Mouse (Mus musculus) c-Kit-positive CD71-negative TER-119-negative erythroid progenitor cells, embryonic 14.5 days (primary cell): ENCODE measurements around the gene Thegl.
"Not testable (repeated sequence)": the region's sequence is repeated elsewhere in the genome, so short reads cannot be mapped to it uniquely, and the experiment has no call there.

Source experiments
- DNase-seq: peaks from one replicate; pipeline ENCODE4 v3.0.0-alpha.2; 2013; ENCODE audit warnings: low read depth

The Thegl gene

DNA sequence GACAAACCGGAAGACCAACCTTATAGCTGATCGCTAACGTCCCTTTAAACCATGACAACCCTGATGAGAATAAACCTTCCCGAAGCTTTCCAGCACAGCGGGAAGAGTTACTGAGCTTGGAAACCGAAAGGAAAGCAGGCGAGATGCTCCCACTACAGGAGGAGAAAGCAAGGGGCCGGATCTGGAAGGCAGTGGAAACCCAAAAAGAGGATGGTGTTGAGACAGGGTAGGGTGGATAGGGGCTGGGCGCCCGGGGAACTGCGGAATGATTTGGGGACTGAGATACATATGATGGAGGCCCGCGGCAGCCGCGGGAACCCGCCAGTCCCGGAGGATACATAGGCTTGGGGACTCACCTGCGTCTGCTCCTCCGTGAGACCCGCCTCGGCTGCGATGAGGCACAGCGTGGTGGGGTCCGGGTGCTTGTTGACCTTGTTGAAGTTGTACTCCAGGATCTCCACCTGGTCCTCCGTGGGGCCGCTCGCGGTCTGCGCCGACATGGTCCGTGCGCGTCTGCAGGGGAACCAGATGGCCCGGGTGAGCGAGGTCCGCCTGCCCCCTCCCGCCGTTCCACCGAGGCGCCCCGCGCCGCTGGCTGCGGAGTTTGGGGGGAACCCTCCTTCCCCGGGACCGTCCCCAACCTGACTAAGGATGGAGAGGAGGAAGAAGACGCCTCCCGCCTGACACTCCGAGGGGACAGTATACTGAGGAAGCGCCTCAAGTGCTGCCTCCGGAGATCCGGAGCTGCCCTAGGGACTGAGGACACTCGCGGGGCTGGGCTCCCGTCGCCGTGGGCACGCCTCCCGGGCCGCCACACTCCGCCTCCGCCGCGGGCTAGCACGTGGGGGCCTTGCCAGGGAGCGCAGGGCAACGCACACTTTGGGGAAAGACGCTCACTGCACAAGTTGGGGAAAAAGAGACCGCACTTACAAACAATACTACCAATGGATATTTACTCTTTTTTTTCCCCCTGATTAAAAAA is 79.0 kb downstream of the Thegl start:
- DNase-seq = no peak

DNA sequence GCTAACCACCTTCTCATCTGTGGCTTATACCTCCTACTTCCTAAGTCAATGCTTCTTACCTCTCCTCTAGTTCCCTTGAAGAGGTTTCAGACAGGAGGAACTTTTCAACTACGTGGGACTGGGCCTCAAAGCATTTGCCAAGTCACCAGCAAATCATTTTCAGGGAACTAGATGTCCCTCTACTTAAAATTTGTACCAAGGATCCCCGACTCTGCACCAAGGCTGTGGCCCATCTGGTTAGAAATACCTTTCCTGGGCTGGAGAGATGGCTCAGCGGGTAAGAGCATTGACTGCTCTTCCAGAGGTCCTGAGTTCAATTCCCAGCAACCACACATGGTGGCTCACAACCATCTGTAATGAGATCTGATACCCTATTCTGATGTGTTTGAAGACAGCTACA is 80.4 kb downstream of the Thegl start:
- not testable (repeated sequence) for DNase-seq

DNA sequence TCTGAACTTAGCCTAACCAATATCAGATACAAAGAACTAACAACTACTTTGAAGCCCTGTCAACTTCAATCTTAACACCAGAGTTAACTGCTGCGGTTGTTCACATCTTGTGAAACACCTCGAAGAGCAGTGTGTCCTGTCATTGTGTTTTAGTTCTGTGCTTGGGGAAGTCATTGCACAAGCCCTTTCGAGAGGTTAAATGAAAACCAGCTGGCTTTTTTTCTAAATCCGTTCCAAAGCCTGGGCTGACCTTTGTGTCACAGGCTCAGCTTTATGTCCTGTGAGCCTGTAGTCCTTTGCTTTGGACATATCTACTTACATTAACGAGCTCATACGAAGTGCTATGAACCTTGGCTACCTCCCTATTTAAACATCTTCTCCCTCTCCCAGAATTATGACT is 81.9 kb downstream of the Thegl start:
- no peak for DNase-seq

DNA sequence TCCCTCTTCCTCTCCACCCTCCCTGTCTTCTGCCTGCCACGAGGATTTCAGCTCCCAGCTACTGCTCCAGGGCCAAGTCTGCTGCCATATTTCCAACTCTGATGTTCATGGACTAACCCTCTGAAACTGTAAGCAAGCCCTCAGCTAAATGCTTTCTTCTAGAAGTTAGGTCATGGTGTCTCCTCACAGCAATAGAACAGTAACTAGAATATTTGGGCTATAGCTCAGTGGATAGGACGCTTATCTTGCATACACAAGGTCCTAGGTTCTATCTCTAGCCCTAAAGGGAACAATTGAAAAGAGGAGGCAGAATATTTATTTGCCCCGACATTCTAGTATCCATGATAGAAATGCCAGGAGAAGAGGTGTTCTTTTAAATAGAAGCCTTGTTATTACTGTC is 83.1 kb downstream of the Thegl start:
- no peak for DNase-seq

DNA sequence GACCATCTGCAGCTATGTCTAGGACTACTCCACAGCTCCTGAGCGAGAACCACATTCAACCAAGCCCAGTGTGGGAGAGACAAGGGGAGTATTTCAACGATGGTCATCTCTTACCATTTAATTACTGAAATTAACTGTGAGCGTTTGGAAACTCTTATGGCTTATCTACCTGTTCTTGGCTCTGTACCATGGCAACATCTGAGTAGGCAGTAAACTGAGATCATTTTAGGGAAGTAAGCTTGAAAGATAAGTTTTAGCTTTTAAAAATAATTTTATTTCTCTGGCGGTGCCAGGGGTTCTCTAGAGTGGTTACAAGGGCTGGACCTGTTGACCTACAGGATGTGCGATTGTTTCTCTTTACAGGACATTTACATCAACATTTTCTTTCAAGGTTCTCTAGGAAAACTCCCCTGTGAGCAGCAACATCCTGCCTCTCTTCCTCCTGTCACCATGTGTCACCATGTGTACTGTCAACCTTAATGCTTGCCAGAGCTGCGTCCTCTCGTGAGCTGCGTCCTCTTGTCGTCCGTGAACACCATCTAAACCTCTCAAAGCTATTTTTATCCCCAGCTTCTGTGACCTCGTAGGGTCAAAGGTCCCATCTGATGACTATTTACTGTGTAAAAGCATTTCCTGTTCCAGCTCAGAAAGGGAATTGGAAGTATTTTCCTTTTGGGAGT is 83.6 kb downstream of the Thegl start:
- no peak for DNase-seq

DNA sequence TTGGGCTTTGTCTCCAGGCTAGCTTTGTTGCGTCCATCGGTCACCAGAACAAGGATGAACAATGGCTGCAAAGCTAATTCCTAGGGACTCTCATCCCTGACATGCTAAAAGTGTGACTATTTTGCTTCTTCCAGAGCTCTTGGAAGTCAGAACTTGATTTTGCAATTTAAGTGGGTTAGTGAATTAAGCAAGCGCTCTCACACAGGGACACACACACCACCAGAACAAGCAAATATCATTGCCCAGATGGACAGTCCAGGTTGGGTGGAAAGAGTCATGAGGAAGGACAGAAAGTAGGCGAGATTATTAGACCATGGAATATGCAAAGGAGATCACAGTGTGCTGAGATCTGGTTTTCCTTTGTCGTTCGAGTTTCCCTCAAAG is 84.2 kb downstream of the Thegl start:
- no peak for DNase-seq

DNA sequence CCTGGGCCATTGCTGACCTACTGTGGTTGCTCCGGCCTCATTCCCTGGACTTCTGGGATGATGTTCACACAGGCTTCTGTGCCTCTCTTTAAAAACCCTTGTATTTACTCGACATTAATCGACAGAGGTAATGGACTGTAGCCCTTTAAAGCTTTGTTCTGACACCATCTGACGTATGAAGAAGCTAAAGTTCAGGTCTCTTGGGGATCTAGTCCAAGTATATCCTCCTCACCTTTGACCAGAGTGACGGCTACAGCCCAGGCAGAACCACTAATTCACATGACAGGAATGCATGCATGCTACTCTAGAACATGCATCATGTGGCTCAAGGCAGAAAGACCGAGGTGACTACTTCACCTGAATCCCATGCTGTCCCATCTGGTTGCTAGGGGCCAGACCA is 84.9 kb downstream of the Thegl start:
- no peak for DNase-seq

DNA sequence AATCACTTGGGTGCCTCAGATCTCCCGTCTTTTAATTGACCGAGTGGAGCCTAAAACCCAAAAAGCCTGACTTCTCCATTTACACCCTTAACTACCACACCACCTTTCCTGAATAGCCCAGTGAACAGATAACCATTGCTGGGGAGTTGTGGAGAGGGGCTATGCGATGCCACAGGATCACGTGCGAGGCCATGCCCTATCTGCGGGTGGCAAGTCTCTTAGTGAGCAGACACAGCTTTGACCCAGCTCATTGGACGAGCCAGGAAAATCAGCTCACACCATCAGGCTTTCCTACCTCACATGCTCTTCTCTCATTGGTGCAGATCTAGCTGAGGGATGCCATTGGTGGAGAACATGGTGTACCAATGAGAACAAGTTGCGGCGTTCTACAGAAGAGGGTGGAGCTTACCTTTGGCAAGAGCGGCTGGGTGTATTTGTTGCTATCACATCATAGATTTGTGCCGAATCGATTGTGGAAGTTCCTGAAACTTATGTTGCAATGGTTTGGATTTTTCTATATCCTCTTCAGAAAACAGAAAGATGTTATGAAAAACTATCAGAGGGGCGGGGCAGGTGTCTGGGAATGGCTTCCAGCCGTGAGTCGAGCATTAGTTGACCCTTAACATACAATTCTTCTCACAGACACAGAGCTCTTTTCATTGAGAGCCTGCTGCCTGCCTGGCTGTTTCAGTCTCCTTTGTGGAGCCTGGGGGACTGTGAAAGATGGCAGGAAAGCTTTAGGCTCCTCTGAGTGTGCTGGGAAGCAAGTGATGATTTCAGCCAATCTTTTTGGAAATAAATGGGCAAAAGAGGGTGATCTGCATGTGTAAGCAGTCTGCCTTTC is 86.9 kb downstream of the Thegl start:
- no peak for DNase-seq

DNA sequence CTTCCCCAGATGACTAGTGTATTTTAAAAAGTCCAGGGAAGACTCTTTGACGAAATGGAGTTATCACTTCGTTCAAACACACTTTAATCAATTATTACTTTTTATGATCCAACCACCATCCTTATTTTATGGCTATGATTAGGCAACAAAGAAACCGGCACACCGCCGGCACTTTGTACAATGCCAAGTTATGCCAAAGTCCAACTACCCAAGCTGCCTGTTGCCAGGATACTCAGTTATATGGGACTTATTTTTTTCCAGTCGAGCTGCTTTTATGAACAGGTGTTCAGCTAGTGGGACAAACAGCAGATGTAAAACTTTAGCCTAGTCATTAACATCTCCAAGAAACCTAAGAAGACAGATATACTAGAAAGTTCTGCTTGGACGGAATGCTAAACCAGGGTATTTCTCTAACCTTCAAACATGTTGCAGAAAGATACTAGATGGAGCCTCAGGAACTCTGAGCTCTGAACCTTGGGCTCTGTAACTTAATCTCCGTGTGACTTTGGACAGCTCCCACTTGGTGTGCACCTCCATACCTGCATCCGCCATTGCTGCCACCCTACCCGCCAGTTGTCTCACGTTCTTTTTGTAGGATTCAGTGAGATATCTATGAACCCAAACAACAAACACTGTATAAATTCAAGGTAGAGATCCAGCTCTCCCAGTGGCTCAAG is 91.5 kb downstream of the Thegl start:
- no peak for DNase-seq

DNA sequence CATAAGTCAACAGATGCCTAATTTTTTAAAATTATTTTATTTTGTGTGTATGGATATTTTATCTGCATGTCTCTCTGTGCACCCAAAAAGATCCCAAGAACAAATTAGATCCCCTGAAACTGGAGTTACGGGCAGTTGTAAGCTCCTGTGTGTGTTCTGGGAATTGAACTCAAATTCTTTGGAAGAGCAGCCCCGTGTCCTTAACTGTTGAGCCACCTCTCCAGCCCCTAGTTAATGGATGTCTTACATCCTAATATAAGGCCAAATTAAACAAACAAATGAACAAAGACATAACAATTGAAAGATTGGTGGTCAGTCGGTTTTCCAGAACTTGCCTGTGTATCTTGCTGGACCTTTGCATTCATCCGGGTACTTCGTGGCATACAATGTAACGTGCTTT is 93.0 kb downstream of the Thegl start:
- no peak for DNase-seq

DNA sequence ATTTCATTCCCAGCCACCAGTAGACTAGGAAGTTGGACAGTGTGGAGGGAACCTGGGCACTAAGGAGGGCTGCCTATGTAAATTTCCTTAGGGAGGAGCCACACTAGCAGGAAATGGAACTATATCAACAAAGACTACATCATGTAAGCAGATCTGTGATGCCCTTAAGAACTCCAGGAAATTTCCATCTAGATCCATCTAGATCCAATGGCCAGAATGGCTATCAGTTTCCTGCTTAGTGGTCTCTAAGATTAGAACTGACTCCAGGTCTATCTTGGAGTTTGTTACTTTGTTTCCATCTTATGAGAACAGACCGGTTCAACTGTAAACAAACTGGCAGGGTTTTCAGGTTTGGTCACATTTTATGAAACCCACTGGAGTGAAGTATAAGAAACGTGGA is 94.0 kb downstream of the Thegl start:
- no peak for DNase-seq
